Mouse (Mus musculus) myocyte (in vitro differentiated cells): ENCODE results near the gene Arl9.

Experiments
- CEBPB ChIP-seq: IDR thresholded peaks from 2 replicates; pipeline ENCODE4 v1.6.1; 2011; ENCODE audit warnings: mild to moderate bottlenecking, moderate library complexity; ENCODE audit not compliant: poor library complexity, insufficient read depth, severe bottlenecking
- E2F4 ChIP-seq: IDR thresholded peaks from one replicate; pipeline ENCODE4 v1.6.1; 2011; ENCODE audit warnings: mild to moderate bottlenecking, control low read depth, moderate library complexity; ENCODE audit not compliant: insufficient read depth
- MAX ChIP-seq: IDR thresholded peaks from one replicate; pipeline ENCODE4 v1.6.1; 2011; ENCODE audit warnings: low read depth, mild to moderate bottlenecking, control low read depth
- MYOG ChIP-seq, 3 experiments: IDR thresholded peaks; one replicate each; pipeline ENCODE4 v1.6.1; 2011; ENCODE audit warnings: control low read depth in 2 of 3, low read depth in 2 of 3, mild to moderate bottlenecking in 2 of 3; ENCODE audit not compliant: insufficient read length in 2 of 3, control insufficient read depth in 1 of 3, insufficient read depth in 1 of 3
- POLR2A ChIP-seq: IDR thresholded peaks from one replicate; pipeline ENCODE4 v1.6.1; 2011; ENCODE audit warnings: low read depth, mild to moderate bottlenecking, control low read depth, moderate library complexity; ENCODE audit not compliant: insufficient read length
- POLR2AphosphoS2 ChIP-seq: IDR thresholded peaks from one replicate; pipeline ENCODE4 v1.6.1; 2011; ENCODE audit warnings: low read depth, control low read depth; ENCODE audit not compliant: insufficient read length
- REST ChIP-seq: IDR thresholded peaks from one replicate; pipeline ENCODE4 v1.6.1; 2011; ENCODE audit warnings: mild to moderate bottlenecking, control low read depth, moderate library complexity; ENCODE audit not compliant: insufficient read depth, insufficient read length
- TCF12 ChIP-seq: IDR thresholded peaks from one replicate; pipeline ENCODE4 v1.6.1; 2011; ENCODE audit warnings: mild to moderate bottlenecking, control low read depth; ENCODE audit not compliant: poor library complexity, insufficient read depth, severe bottlenecking
- TCF3 ChIP-seq: IDR thresholded peaks from one replicate; pipeline ENCODE4 v1.6.1; 2011; ENCODE audit warnings: low read depth, control low read depth; ENCODE audit not compliant: insufficient read length
- USF1 ChIP-seq: IDR thresholded peaks from one replicate; pipeline ENCODE4 v1.6.1; 2011; ENCODE audit warnings: low read depth, mild to moderate bottlenecking, control low read depth, moderate library complexity

DNA sequence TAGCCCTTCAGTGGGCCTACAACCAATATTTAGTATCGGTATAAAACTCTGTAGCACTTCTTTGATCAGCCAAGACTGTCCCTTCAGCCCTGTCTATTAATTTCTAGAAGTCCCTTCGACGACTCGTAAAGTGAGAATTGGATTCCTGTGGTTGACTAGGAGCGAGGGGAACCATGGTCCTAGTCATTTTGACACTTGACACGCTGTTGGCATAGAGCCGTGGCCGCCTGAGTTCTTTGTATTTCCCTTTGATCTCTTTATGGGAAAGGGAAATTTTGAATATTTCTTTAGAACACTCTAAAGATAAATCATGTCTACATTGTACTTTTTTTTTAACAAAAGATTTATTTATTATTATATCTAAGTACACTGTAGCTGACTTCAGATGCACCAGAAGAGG, 28.1 kb upstream of the Arl9 start:
- TF ChIP-seq E2F4 (no peak), USF1 (no peak), MYOG (IDR thresholded peaks at IDR 0.05; ENCODE audit: control insufficient read depth in 1 of 3, insufficient read depth in 1 of 3, insufficient read length in 2 of 3, low read depth in 2 of 3) (no peak), POLR2A (no peak), REST (no peak), POLR2AphosphoS2 (no peak), CEBPB (no peak), TCF12 (no peak), TCF3 (no peak), MAX (no peak)
